ENCODE assay signal across 8 mouse cellular contexts in genomic region chr13:54503604-54504521, GRCm38 (mm10). TPM values are rescaled to one million over a fixed set of nuclear protein-coding genes. Genes with fewer than 3 reads are reported as not detected.
DNase-seq lines count a peak whose midpoint lies in the region; ATAC-seq and TF ChIP-seq lines count a peak whose summit lies in the region.

Gene Simc1, plus strand, starts transcription at chr13:54503779.

- H3K4me2 ChIP-seq in CH12.LX (ENCODE audit: insufficient read depth, low read depth, poor library complexity, severe bottlenecking): peak within 1 kb of the TSS; percentile 89
- H3K4me2 ChIP-seq in heart, embryonic 14.5 days (ENCODE audit: low read length): peak within 1 kb of the TSS; percentile 97
- peak within 1 kb of the TSS; percentile 100 for H3K4me2 ChIP-seq in liver, embryonic 16.5 days (ENCODE audit: low read depth, low read length)
- peak within 1 kb of the TSS; percentile 94 for H3K4me2 ChIP-seq in neural tube, embryonic 12.5 days (replicated peaks)
- H3K4me2 ChIP-seq in stomach, postnatal 0 days (replicated peaks; ENCODE audit: low read depth): peak within 1 kb of the TSS; percentile 92

- no peak for TF ChIP-seq CTCF in CH12.LX (conservative IDR thresholded peaks at IDR 0.05 in 1 of 2, IDR thresholded peaks at IDR 0.05 in 1 of 2; ENCODE audit: low read depth in 2 of 2, low read length in 2 of 2)
- no peak for TF ChIP-seq CTCF in stomach, postnatal 0 days (IDR thresholded peaks at IDR 0.05; ENCODE audit: low read depth)

- peak; percentile 59 for DNase-seq in CH12.LX (ENCODE audit: extremely low read depth)
- DNase-seq in forebrain, embryonic 10.5 days (ENCODE audit: extremely low spot score, low spot score): peak; percentile 83
- DNase-seq in kidney, postnatal 14 days: peak; percentile 87
- peak; percentile 86 for DNase-seq in stomach, postnatal 0 days (ENCODE audit: low spot score)

- H3K4me3 ChIP-seq in CH12.LX (replicated peaks in 1 of 3; ENCODE audit: low read depth in 2 of 3, low read length in 2 of 3, poor library complexity in 1 of 3): peak within 1 kb of the TSS; percentile 59 to 84 (median 76)
- H3K4me3 ChIP-seq in brown adipose tissue, adult 24 weeks (ENCODE audit: insufficient read depth, low read depth, low read length): peak within 1 kb of the TSS; percentile 71
- H3K4me3 ChIP-seq in forebrain, embryonic 10.5 days: peak within 1 kb of the TSS; percentile 79
- peak within 1 kb of the TSS; percentile 67 to 71 for H3K4me3 ChIP-seq in heart, embryonic 14.5 days (ENCODE audit: control insufficient read depth in 1 of 2, insufficient read depth in 1 of 2, low read depth in 1 of 2, low read length in 2 of 2)
- peak within 1 kb of the TSS; percentile 69 for H3K4me3 ChIP-seq in liver, embryonic 16.5 days (ENCODE audit: low read depth, low read length)
- H3K4me3 ChIP-seq in neural tube, embryonic 12.5 days: peak within 1 kb of the TSS; percentile 75
- peak within 1 kb of the TSS; percentile 73 for H3K4me3 ChIP-seq in stomach, postnatal 0 days (ENCODE audit: low read depth, low read length)

- H3K27me3 ChIP-seq in CH12.LX (replicated peaks): peaks cover 5% of the 10 kb centered on the region
- H3K27me3 ChIP-seq in forebrain, embryonic 10.5 days (ENCODE audit: poor library complexity, severe bottlenecking): peaks cover 14% of the 10 kb centered on the region
- no peaks in the 10 kb centered on the region for H3K27me3 ChIP-seq in heart, embryonic 14.5 days (ENCODE audit: control insufficient read depth, insufficient read depth, low read length)
- peaks cover 7% of the 10 kb centered on the region for H3K27me3 ChIP-seq in liver, embryonic 16.5 days (ENCODE audit: control insufficient read depth, insufficient read depth, low read depth, low read length)
- no peaks in the 10 kb centered on the region for H3K27me3 ChIP-seq in neural tube, embryonic 12.5 days (replicated peaks)
- H3K27me3 ChIP-seq in stomach, postnatal 0 days (ENCODE audit: control insufficient read depth, insufficient read depth, low read length): no peaks in the 10 kb centered on the region

- H3K9ac ChIP-seq in CH12.LX (ENCODE audit: insufficient read depth, low read depth): peak within 1 kb of the TSS; percentile 87
- peak within 1 kb of the TSS; percentile 80 for H3K9ac ChIP-seq in heart, embryonic 14.5 days (ENCODE audit: low read length)
- peak within 1 kb of the TSS; percentile 76 for H3K9ac ChIP-seq in liver, embryonic 16.5 days (ENCODE audit: low read depth, low read length)
- H3K9ac ChIP-seq in neural tube, embryonic 12.5 days: peak within 1 kb of the TSS; percentile 85
- H3K9ac ChIP-seq in stomach, postnatal 0 days (ENCODE audit: low read length): peak within 1 kb of the TSS; percentile 77

- peaks cover 25% of the 10 kb centered on the region for H3K79me2 ChIP-seq in CH12.LX (replicated peaks; ENCODE audit: control insufficient read depth, extremely low read depth, insufficient read depth, poor library complexity, severe bottlenecking)

- dilution Hi-C loops in CH12.LX (cut with MboI; ENCODE audit: extremely low pct_ligation_motif_present, extremely low pct_unique_long_range_greater_than_20kb, low sequenced_read_pairs): no loop called here

- peak within 1 kb of the TSS; percentile 29 for H3K27ac ChIP-seq in CH12.LX (ENCODE audit: insufficient read depth, low read depth)
- no peak within 1 kb of the TSS for H3K27ac ChIP-seq in brown adipose tissue, adult 24 weeks (replicated peaks; ENCODE audit: low read depth, low read length)
- peak within 1 kb of the TSS; percentile 91 for H3K27ac ChIP-seq in forebrain, embryonic 10.5 days
- peak within 1 kb of the TSS; percentile 6 to 50; a peak in 3 of 4 replicates for H3K27ac ChIP-seq in heart, embryonic 14.5 days (replicated peaks in 1 of 2; ENCODE audit: control insufficient read depth in 1 of 2, insufficient read depth in 1 of 2, low read depth in 2 of 2, low read length in 2 of 2)
- peak within 1 kb of the TSS; percentile 30; the same call in 1 of the 2 replicates for H3K27ac ChIP-seq in liver, embryonic 16.5 days (ENCODE audit: low read length)
- peak within 1 kb of the TSS; percentile 62 for H3K27ac ChIP-seq in neural tube, embryonic 12.5 days
- H3K27ac ChIP-seq in stomach, postnatal 0 days (replicated peaks): peak within 1 kb of the TSS; percentile 73

- H3K9me3 ChIP-seq in CH12.LX (replicated peaks; ENCODE audit: low read length): no peaks in the 10 kb centered on the region
- no peaks in the 10 kb centered on the region for H3K9me3 ChIP-seq in forebrain, embryonic 10.5 days
- no peaks in the 10 kb centered on the region for H3K9me3 ChIP-seq in heart, embryonic 14.5 days (ENCODE audit: control insufficient read depth, low read length)
- H3K9me3 ChIP-seq in liver, embryonic 16.5 days (replicated peaks; ENCODE audit: control insufficient read depth, low read length): no peaks in the 10 kb centered on the region
- H3K9me3 ChIP-seq in neural tube, embryonic 12.5 days: no peaks in the 10 kb centered on the region
- H3K9me3 ChIP-seq in stomach, postnatal 0 days (ENCODE audit: control insufficient read depth, low read length): no peaks in the 10 kb centered on the region

- WGBS in forebrain, embryonic 10.5 days: under 1% methylated on average over 105 of the region's 105 CpGs
- WGBS in heart, embryonic 14.5 days: under 1% methylated on average over 100 of the region's 105 CpGs
- under 1% methylated on average over 104 of the region's 105 CpGs for WGBS in liver, embryonic 16.5 days (ENCODE audit: insufficient replicate concordance)
- WGBS in neural tube, embryonic 12.5 days: under 1% methylated on average over 105 of the region's 105 CpGs
- WGBS in stomach, postnatal 0 days: under 1% methylated on average over 100 of the region's 105 CpGs

- peak; percentile 92 for ATAC-seq in heart, embryonic 14.5 days (ENCODE audit: insufficient number of reproducible peaks, insufficient read depth, low FRiP score, low read depth)
- peak; percentile 93 for ATAC-seq in liver, embryonic 16.5 days (ENCODE audit: low read depth)
- peak; percentile 92 for ATAC-seq in neural tube, embryonic 12.5 days (ENCODE audit: low FRiP score, low read depth)
- ATAC-seq in stomach, postnatal 0 days (ENCODE audit: low FRiP score, low TSS enrichment): peak; percentile 92

- H3K36me3 ChIP-seq in CH12.LX (replicated peaks in 1 of 2; ENCODE audit: control insufficient read depth in 1 of 2, insufficient read depth in 1 of 2, low read length in 1 of 2): peaks cover 0 to 6% of the 10 kb centered on the region in 2 experiments
- peaks cover 14% of the 10 kb centered on the region for H3K36me3 ChIP-seq in forebrain, embryonic 10.5 days (replicated peaks)
- no peaks in the 10 kb centered on the region for H3K36me3 ChIP-seq in heart, embryonic 14.5 days (ENCODE audit: control insufficient read depth, insufficient read depth, low read length)
- H3K36me3 ChIP-seq in liver, embryonic 16.5 days (ENCODE audit: control insufficient read depth, insufficient read depth): no peaks in the 10 kb centered on the region
- H3K36me3 ChIP-seq in neural tube, embryonic 12.5 days: no peaks in the 10 kb centered on the region
- no peaks in the 10 kb centered on the region for H3K36me3 ChIP-seq in stomach, postnatal 0 days (ENCODE audit: control insufficient read depth, insufficient read depth, low read length)

- no peak for TF ChIP-seq EP300 in CH12.LX (IDR thresholded peaks at IDR 0.05; ENCODE audit: low read length)
- TF ChIP-seq EP300 in stomach, postnatal 0 days (optimal IDR thresholded peaks at IDR 0.05): no peak

- peaks cover 7 to 47% of the 10 kb centered on the region in 2 experiments; a peak in 3 of 4 replicates for H3K4me1 ChIP-seq in CH12.LX (ENCODE audit: control insufficient read depth in 1 of 2, insufficient read depth in 2 of 2)
- H3K4me1 ChIP-seq in brown adipose tissue, adult 24 weeks (ENCODE audit: control insufficient read depth, insufficient read depth, insufficient read length, low read length): 0 out of 2 replicates have a peak, but pooled peaks cover 2% of the 10 kb centered on the region
- peaks cover 24% of the 10 kb centered on the region for H3K4me1 ChIP-seq in forebrain, embryonic 10.5 days
- peaks cover 2 to 12% of the 10 kb centered on the region in 2 experiments; a peak in 3 of 4 replicates for H3K4me1 ChIP-seq in heart, embryonic 14.5 days (ENCODE audit: control insufficient read depth in 2 of 2, insufficient read depth in 2 of 2, low read length in 2 of 2)
- peaks cover 20% of the 10 kb centered on the region for H3K4me1 ChIP-seq in liver, embryonic 16.5 days (ENCODE audit: control insufficient read depth, low read depth, low read length)
- peaks cover 8% of the 10 kb centered on the region for H3K4me1 ChIP-seq in neural tube, embryonic 12.5 days
- H3K4me1 ChIP-seq in stomach, postnatal 0 days (replicated peaks; ENCODE audit: control insufficient read depth, insufficient read depth): no peaks in the 10 kb centered on the region

- TF ChIP-seq RAD21 in CH12.LX (IDR thresholded peaks at IDR 0.05; ENCODE audit: low read depth, low read length): no peak

- in situ Hi-C loops in CH12.LX (cut with MboI; ENCODE audit: low pct_ligation_motif_present, low pct_unique_long_range_greater_than_20kb, low sequenced_read_pairs): no loop called here

- TF ChIP-seq POLR2A in CH12.LX (IDR thresholded peaks at IDR 0.05; ENCODE audit: low read depth, low read length): peak; percentile 98

TF ChIP-seq in CH12.LX, 34 proteins besides CTCF, POLR2A, EP300 and RAD21 (continues in another document):
- TF ChIP-seq POLR2AphosphoS2 (IDR thresholded peaks at IDR 0.05; ENCODE audit: low read depth, low read length) (peak; percentile 82; the same call in 1 of the 2 replicates), ZMIZ1 (IDR thresholded peaks at IDR 0.05; ENCODE audit: low read depth, low read length) (peak; percentile 97), KAT2A (IDR thresholded peaks at IDR 0.05; ENCODE audit: insufficient replicate concordance, low read length) (0 out of 2 replicates have a peak, but pooled peaks have one; percentile 28), HCFC1 (IDR thresholded peaks at IDR 0.05; ENCODE audit: low read depth, low read length) (no peak), GABPA (IDR thresholded peaks at IDR 0.05; ENCODE audit: insufficient replicate concordance, low read depth, low read length) (no peak), CHD1 (IDR thresholded peaks at IDR 0.05; ENCODE audit: low read depth, low read length) (no peak), MAZ (IDR thresholded peaks at IDR 0.05; ENCODE audit: low read depth, low read length) (0 out of 2 replicates have a peak, but pooled peaks have one; percentile 56)

RNA-seq across cellular contexts. Expression of gene Simc1, which starts in this region (rescaled TPM):
- 6.8 and 8.1 TPM in 2 replicates for total RNA-seq in CH12.LX (2012; rRNA removed)
- total RNA-seq in CH12.LX (2014; rRNA removed): 4.8 and 6.2 TPM in 2 replicates
- polyA plus RNA-seq in CH12.LX (2012; ENCODE audit: insufficient read length, low read depth): 16.0 and 16.6 TPM in 2 replicates
- 2.6 TPM in 2 replicates for polyA plus RNA-seq in brown adipose tissue, adult 24 weeks (2012; ENCODE audit: insufficient read depth, insufficient read length, missing spikeins)
- 14.3 and 16.4 TPM in 2 replicates for polyA plus RNA-seq in forebrain, embryonic 10.5 days (2016; fragmentation: Nextera tagmentation; extraction: Ambion mirVana)
- 5.7 and 5.8 TPM in 2 replicates for polyA plus RNA-seq in heart, embryonic 14.5 days (2014; fragmentation: Nextera tagmentation; extraction: Ambion mirVana)
- polyA plus RNA-seq in liver, embryonic 16.5 days (2015; fragmentation: Nextera tagmentation; extraction: Ambion mirVana): 1.5 TPM in 2 replicates
- polyA plus RNA-seq in neural tube, embryonic 12.5 days (2016; fragmentation: Nextera tagmentation; extraction: Ambion mirVana): 18.2 and 20.3 TPM in 2 replicates
- polyA plus RNA-seq in stomach, postnatal 0 days (2015; fragmentation: Nextera tagmentation; extraction: Ambion mirVana): 2.6 and 2.8 TPM in 2 replicates
